Mouse (Mus musculus): ENCODE measurements around the gene Slco2a1.

DNA sequence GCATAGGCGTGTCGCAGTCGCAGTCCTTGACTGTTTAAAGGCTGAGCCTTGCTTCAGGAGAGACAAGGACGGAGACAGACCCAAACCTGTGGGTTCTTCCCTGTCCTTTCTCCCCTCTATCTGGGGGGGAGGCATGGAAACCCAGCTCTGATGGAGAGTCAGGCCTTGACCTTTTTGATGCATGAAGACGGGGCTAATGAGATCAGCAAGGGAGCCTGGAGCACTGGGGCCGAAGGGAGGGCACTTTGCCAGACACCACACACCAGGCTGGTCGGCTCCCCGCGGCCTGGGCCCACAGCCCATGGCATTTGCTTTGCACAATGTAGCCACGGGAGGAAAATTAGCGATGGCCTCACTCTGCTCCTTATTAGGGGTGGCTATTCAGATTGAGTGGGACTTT is 66.5 kb downstream of the Slco2a1 start:
- TF ChIP-seq POLR2A (IDR thresholded peaks at IDR 0.05; ENCODE audit: insufficient read depth, low read depth, low read length) (no peak), CTCF (IDR thresholded peaks at IDR 0.05) (no peak)

Data from heart, adult 2 months (tissue).